Mouse (Mus musculus): Measurements from ENCODE around the gene Megf8. TPM values are rescaled to one million over a fixed set of nuclear protein-coding genes. Genes with fewer than 3 reads are reported as not detected.

Gene Megf8
- polyA plus RNA-seq (2014; fragmentation: Nextera tagmentation; extraction: Ambion mirVana): 12.9 and 14.7 TPM in 2 replicates

DNA sequence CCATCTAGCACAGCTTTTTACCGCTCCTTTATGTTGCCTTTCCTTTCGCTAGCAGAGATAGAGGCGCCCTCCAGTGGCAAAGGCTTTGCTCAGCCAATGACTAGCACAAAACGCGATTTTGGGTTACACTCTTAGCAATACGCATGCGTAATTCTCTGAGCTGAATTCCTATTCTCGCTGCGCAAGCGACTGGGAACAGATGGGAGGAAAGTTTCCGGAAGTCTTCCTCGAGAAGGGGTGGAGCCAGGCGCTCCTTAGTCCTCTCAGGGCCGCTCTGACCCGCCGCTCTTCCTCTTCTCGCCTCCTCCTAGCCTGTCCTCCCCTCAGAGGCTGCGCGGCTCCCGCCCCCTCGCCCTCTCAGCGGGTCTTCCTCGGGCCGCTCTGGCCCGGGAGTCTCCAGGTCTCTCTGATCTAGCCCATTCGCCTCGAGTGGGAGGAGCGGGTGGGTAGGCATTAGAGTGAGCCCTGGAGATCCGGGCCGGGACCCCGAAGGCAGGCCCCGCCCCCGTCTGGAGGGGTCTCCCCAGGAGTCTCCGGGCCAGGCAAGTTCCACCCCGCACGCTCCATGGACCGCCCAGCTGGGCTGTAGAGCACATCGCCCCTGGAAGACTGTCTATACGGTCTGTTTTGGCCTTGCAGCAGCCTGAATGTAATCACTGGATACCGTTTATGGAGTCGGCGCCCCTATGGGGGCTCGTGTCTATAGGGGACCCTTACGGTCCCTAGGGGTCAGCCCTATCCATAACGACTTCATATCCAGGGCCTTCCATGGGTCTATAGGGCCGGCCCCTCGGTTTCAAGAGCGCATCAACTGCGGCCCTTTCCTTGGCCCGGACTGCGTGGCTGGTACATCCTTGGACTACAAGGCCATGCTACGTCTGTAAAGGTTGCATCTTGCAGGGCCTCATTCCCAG is at the start of gene Megf8:
Gene Megf8, plus strand, starts transcription at position 633 of the 914 bp plus-strand sequence.
- Histone ChIP-seq H3K4me2 (ENCODE audit: low read depth) (peak within 1 kb of the TSS; percentile 97), H3K27ac (ENCODE audit: low read depth, low read length) (peak within 1 kb of the TSS; percentile 75), H3K4me1 (ENCODE audit: control insufficient read depth, insufficient read depth, low read length) (peaks cover 24% of the 10 kb centered on the region), H3K4me3 (ENCODE audit: low read depth, low read length) (peak within 1 kb of the TSS; percentile 68), H3K9me3 (ENCODE audit: control insufficient read depth, low read length) (no peaks in the 10 kb centered on the region), H3K27me3 (ENCODE audit: control insufficient read depth, insufficient read depth, low read length) (peaks cover 30% of the 10 kb centered on the region), H3K9ac (ENCODE audit: low read length) (peak within 1 kb of the TSS; percentile 87), H3K36me3 (ENCODE audit: control insufficient read depth, insufficient read depth, low read length) (no peaks in the 10 kb centered on the region)
- peak; percentile 97 for ATAC-seq (ENCODE audit: insufficient read depth, low FRiP score, low TSS enrichment)
- DNase-seq (ENCODE audit: low spot score): peak; percentile 97
- 1% methylated on average over 52 of the region's 52 CpGs for whole genome bisulfite sequencing

DNA sequence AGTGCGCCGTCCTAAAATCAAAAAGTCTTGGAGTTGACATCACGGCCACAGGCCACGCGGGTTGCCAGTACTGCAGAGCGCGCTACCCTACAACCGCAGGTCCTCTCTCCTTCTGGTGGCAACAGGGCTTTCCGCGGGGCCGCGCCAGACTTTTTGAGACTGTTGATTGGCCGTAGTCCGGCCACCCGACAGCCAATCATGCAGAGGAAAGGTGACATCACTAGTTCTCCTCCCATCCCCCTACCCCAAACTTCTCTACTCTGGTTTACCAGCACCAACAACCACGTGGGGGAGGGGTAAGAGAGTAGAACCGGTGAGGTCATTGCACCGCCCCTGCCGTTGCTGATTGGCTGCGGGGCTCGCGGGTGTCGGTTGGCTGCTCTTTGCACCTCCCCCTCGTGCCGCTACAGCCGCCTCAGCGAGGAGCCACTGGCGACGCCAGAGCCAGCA is 49.6 kb upstream of the Megf8 start, which contains the start of gene Cic:
Gene Cic, plus strand, starts transcription at position 404 of the 450 bp plus-strand sequence.
- Histone ChIP-seq H3K4me2 (ENCODE audit: low read depth) (peak within 1 kb of the TSS; percentile 66), H3K4me1 (ENCODE audit: control insufficient read depth, insufficient read depth, low read length) (peaks cover 6% of the 10 kb centered on the region; the same call in 1 of the 2 replicates), H3K9me3 (ENCODE audit: control insufficient read depth, low read length) (no peaks in the 10 kb centered on the region), H3K36me3 (ENCODE audit: control insufficient read depth, insufficient read depth, low read length) (no peaks in the 10 kb centered on the region; the same call in 1 of the 2 replicates), H3K27ac (ENCODE audit: low read depth, low read length) (peak within 1 kb of the TSS; percentile 58), H3K4me3 (ENCODE audit: low read depth, low read length) (peak within 1 kb of the TSS; percentile 65), H3K27me3 (ENCODE audit: control insufficient read depth, insufficient read depth, low read length) (no peaks in the 10 kb centered on the region), H3K9ac (ENCODE audit: low read length) (peak within 1 kb of the TSS; percentile 60)
- ATAC-seq (ENCODE audit: insufficient read depth, low FRiP score, low TSS enrichment) (peak; percentile 86), DNase-seq (ENCODE audit: low spot score) (peak; percentile 98)
- under 1% methylated on average over 29 of the region's 29 CpGs for WGBS

DNA sequence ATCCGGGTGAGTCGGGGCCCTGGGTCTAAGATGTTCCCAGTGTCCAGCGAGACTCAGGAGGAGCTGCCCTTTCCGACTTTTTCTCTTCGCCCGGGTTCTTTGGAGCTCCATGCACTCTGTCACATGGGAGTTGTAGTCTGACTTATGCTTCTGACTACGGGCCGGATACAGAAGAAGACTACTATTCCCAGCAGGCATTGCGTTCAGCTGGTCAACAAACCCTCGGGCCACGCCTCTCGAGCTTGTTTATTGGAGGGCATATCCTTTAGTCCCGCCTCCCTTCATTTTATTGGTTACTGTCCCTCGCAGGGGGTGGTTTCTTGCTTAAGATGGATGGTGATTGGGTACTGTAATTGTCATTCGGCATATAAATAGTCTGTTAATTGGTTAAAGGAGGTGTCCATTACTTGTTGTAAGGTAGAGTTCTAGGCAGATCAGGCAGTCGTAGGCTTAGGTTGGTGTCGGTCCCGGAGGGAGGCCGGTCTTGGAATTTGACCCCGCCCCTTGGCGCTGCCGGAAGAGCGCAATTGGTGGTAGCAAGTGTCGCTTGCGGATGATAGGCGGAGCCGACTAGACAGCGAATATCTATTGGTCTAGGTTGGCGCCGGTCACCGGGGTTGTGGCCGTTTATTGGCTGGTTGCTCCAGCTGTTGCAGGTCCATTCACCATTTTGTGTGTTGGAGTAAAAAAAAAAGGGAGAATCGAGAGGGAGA is 49.1 kb upstream of the Megf8 start:
- WGBS: under 1% methylated on average over 33 of the region's 33 CpGs
- Histone ChIP-seq H3K4me2 (ENCODE audit: low read depth) (peak overlapping the region; percentile 66), H3K27me3 (ENCODE audit: control insufficient read depth, insufficient read depth, low read length) (no peaks in the 10 kb centered on the region), H3K4me3 (ENCODE audit: low read depth, low read length) (peak overlapping the region; percentile 65), H3K27ac (ENCODE audit: low read depth, low read length) (peak overlapping the region; percentile 58), H3K36me3 (ENCODE audit: control insufficient read depth, insufficient read depth, low read length) (no peaks in the 10 kb centered on the region; the same call in 1 of the 2 replicates), H3K9ac (ENCODE audit: low read length) (peak overlapping the region; percentile 60), H3K4me1 (ENCODE audit: control insufficient read depth, insufficient read depth, low read length) (peaks cover 6% of the 10 kb centered on the region; the same call in 1 of the 2 replicates), H3K9me3 (ENCODE audit: control insufficient read depth, low read length) (no peaks in the 10 kb centered on the region)
- peak; percentile 98 for DNase-seq (ENCODE audit: low spot score)
- peak; percentile 94 for ATAC-seq (ENCODE audit: insufficient read depth, low FRiP score, low TSS enrichment)

DNA sequence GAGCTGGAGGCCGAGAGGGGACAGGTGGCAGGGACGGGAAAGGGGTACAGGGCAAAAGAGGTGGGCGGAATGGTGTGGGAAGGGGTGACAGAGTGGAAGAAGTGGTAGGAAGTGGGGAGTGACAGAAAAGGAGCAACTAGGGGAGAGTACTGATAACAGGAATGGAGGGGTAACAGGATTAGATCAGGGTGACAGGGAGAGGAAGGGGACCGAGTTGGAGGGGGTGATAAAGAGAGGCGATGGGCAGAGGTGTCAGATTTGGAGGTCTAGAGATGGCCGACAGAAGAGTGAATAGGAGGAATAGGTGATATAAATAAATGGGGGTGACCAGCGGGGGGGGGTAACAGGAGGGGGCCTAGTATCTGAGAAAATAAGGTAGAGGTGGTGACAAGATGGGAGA is 48.4 kb upstream of the Megf8 start:
- H3K4me1 ChIP-seq (ENCODE audit: control insufficient read depth, insufficient read depth, low read length): peaks cover 6% of the 10 kb centered on the region; the same call in 1 of the 2 replicates

DNA sequence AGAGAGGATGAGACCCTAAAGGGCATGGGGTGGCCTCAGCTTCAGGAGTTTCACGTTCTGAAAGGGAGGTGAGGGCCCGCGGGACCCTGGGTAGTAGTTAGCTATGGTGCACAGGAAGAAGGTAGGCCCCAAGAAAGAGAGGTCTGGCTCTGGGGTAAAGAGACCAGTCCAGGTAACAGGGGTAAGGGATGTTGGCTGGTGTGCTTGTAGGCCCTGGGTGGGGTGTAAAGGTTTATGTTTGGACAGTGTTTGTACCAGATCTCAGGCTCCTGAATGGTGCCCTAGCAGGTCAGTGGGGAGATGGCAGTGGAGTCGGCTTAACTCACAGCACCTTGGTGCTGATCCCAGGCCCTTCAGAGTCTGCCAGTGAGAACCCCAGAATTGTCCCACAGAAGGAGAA is 47.9 kb upstream of the Megf8 start:
- Histone ChIP-seq H3K9ac (ENCODE audit: low read length) (peak overlapping the region; percentile 60), H3K4me3 (ENCODE audit: low read depth, low read length) (peak overlapping the region; percentile 65), H3K4me2 (ENCODE audit: low read depth) (peak overlapping the region; percentile 66), H3K4me1 (ENCODE audit: control insufficient read depth, insufficient read depth, low read length) (peaks cover 6% of the 10 kb centered on the region; the same call in 1 of the 2 replicates), H3K27ac (ENCODE audit: low read depth, low read length) (no peak overlapping the region), H3K27me3 (ENCODE audit: control insufficient read depth, insufficient read depth, low read length) (no peaks in the 10 kb centered on the region), H3K9me3 (ENCODE audit: control insufficient read depth, low read length) (no peaks in the 10 kb centered on the region), H3K36me3 (ENCODE audit: control insufficient read depth, insufficient read depth, low read length) (no peaks in the 10 kb centered on the region; the same call in 1 of the 2 replicates)
- DNase-seq (ENCODE audit: low spot score) (no peak), ATAC-seq (ENCODE audit: insufficient read depth, low FRiP score, low TSS enrichment) (no peak)
- 55% methylated on average over 4 of the region's 4 CpGs for WGBS

More for the DNA sequence above, 48.4 kb upstream of the Megf8 start:
- WGBS: 6% methylated on average over 7 of the region's 7 CpGs
- H3K9ac ChIP-seq (ENCODE audit: low read length): peak overlapping the region; percentile 60
- H3K4me2 ChIP-seq (ENCODE audit: low read depth): peak overlapping the region; percentile 66
- H3K9me3 ChIP-seq (ENCODE audit: control insufficient read depth, low read length): no peaks in the 10 kb centered on the region
- peak overlapping the region; percentile 65 for H3K4me3 ChIP-seq (ENCODE audit: low read depth, low read length)
- H3K36me3 ChIP-seq (ENCODE audit: control insufficient read depth, insufficient read depth, low read length): no peaks in the 10 kb centered on the region; the same call in 1 of the 2 replicates
- H3K27me3 ChIP-seq (ENCODE audit: control insufficient read depth, insufficient read depth, low read length): no peaks in the 10 kb centered on the region
- H3K27ac ChIP-seq (ENCODE audit: low read depth, low read length): peak overlapping the region; percentile 58
- ATAC-seq (ENCODE audit: insufficient read depth, low FRiP score, low TSS enrichment) (no peak), DNase-seq (ENCODE audit: low spot score) (no peak)

DNA sequence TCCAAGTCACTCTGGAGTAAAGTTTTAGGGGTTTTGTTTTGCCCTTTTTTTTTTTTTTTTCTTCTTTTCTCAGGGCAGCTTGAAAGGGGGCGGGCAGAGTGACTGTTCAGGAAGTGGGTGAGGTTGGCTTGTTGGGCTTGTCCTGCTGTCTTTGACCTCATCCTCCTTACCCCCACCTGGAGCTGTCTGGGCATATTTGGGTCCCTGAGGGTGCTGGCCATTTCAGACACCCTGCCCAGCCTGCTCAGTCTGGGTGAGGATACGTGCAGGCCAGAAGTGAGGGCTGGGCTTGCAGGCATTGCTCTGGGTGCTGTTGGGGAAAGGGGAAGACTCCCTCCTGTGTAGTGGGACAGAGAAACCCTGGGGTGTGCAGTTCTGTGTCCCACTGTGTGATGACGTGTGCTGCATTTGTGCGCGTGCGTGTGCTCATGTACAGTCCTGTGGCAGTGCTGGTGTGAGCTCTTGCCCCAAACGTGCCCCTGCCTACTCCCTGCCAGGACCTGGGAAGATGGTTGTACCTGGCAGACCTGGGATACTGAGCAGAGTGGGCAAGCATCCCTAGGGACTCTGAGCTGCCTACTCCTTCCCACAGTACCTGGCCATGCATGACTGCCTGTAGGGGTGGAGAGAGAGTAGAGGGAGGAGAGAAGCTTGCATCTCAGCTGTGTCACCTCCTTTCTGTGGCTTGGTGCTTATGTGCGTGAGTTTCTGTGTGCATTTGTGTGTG is 47.3 kb upstream of the Megf8 start:
- peak overlapping the region; percentile 16; the same call in 1 of the 2 replicates for H3K4me2 ChIP-seq (ENCODE audit: low read depth)
- H3K9ac ChIP-seq (ENCODE audit: low read length): no peak overlapping the region; the same call in 1 of the 2 replicates
- H3K9me3 ChIP-seq (ENCODE audit: control insufficient read depth, low read length): no peaks in the 10 kb centered on the region
- H3K27me3 ChIP-seq (ENCODE audit: control insufficient read depth, insufficient read depth, low read length): no peaks in the 10 kb centered on the region
- H3K27ac ChIP-seq (ENCODE audit: low read depth, low read length): no peak overlapping the region
- no peaks in the 10 kb centered on the region; the same call in 1 of the 2 replicates for H3K36me3 ChIP-seq (ENCODE audit: control insufficient read depth, insufficient read depth, low read length)
- WGBS: 87% methylated on average over 8 of the region's 8 CpGs
- ATAC-seq (ENCODE audit: insufficient read depth, low FRiP score, low TSS enrichment): no peak
- peaks cover 6% of the 10 kb centered on the region; the same call in 1 of the 2 replicates for H3K4me1 ChIP-seq (ENCODE audit: control insufficient read depth, insufficient read depth, low read length)
- no peak overlapping the region for H3K4me3 ChIP-seq (ENCODE audit: low read depth, low read length)
- no peak for DNase-seq (ENCODE audit: low spot score)

DNA sequence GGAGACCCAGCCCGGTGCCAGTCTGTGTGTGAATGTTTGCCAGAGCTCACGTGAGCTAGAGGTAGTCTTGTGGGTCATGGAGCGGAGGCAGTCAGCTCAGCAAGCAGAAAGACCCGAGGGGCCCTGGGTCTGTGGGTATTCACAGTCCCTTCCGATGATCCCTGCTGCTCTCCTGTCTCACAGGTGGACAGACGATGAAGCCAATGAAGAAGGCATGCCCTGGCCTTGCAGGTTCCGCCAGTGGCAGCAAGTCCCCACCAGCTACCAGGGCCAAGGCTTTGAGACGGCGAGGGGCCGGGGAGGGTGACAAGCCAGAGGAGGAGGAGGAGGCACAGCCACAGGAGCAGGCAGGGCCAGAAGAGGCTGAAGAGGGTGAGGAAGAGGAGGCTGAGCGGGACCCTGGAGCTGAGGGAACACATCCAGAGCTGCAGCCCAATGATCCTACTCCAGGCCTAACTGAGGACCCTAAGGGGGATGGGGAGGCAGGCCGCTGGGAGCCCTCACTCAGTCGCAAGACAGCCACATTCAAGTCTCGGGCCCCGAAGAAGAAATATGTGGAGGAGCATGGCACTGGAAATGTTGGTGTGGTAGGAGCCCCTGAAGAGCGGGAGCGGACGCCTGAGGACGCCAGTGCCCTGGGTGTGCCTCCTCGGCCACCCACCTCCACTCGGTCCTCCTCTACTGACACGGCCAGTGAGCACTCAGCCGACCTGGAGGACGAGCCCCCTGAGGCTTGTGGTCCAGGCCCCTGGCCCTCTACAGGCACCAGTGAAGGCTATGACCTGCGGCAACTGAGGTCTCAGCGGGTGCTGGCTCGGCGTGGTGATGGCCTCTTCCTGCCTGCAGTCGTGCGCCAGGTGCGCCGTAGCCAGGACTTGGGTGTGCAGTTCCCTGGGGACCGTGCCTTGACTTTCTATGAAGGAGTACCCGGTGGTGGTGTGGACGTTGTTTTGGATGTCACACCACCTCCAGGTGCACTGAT is 46.0 kb upstream of the Megf8 start:
- Histone ChIP-seq H3K36me3 (ENCODE audit: control insufficient read depth, insufficient read depth, low read length) (no peaks in the 10 kb centered on the region; the same call in 1 of the 2 replicates), H3K4me1 (ENCODE audit: control insufficient read depth, insufficient read depth, low read length) (peaks cover 10% of the 10 kb centered on the region; the same call in 1 of the 2 replicates), H3K4me2 (ENCODE audit: low read depth) (no peak overlapping the region), H3K27me3 (ENCODE audit: control insufficient read depth, insufficient read depth, low read length) (no peaks in the 10 kb centered on the region), H3K9me3 (ENCODE audit: control insufficient read depth, low read length) (no peaks in the 10 kb centered on the region), H3K4me3 (ENCODE audit: low read depth, low read length) (no peak overlapping the region), H3K9ac (ENCODE audit: low read length) (no peak overlapping the region), H3K27ac (ENCODE audit: low read depth, low read length) (no peak overlapping the region)
- ATAC-seq (ENCODE audit: insufficient read depth, low FRiP score, low TSS enrichment) (no peak), DNase-seq (ENCODE audit: low spot score) (no peak)
- 92% methylated on average over 35 of the region's 35 CpGs for WGBS
